Mouse (Mus musculus): ENCODE results near the gene Frmd4a. TPM values are rescaled to one million over a fixed set of nuclear protein-coding genes. Genes with fewer than 3 reads are reported as not detected.

The Frmd4a gene
- total RNA-seq, 4 experiments from 2014 or later, result 10.3 to 20.8 (median 15.6) TPM

DNA sequence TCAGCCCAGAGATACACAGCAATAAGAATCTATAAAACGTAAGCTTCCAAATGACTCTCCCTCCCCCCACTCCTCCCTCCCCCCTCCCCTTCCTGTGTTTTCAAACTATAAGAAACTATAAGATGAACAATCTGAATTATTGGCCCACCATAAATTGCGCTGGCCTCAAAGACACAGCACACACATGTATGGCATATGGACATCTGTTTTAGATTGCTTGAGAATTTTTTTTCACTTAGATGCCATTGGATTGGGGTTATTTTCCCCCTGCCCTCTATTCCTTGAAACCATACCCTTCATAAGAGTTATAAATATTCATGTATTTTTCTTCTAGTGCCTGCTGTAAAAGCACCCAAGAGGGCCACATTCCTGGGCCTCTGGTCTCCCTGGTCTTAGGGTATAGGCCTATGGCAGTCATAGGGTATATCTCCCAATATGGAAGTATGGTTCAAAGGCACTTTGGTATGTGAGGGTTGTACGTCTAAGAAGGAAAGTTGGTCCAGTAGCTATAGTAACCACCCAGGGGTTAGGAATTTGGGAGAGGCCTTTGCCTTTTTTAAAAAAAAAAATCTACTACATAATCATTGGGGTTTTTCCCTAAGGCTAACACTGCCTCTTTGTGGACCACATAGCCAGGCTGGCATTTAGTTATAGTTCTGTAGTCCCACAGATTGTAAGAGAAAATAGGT is 322.2 kb downstream of the Frmd4a start:
- DNase-seq, result no peak

DNA sequence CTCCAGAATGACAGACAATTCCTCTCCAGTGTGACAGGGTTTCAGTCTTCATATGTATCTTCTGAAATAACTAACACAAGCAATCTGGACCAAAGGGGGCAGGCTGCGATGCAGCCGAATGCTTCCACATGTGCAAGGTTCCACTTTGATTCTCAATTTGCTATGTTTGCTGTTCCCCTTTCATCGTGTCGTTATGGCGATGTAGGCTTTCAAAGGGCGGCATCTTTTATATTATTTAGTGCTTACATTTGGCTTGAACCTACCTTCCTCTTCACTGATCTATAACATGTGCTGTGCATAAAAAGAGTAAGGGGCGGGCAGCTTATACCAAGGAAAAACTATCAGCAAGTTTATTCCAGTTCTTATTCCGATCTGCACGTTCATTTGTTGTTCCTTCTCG is 322.9 kb downstream of the Frmd4a start:
- DNase-seq, result no peak

- DNase-seq, result no peak
Measured at GRCm38 (mm10) chr2:4341141-4341540, 323.6 kb downstream of the Frmd4a start.

DNA sequence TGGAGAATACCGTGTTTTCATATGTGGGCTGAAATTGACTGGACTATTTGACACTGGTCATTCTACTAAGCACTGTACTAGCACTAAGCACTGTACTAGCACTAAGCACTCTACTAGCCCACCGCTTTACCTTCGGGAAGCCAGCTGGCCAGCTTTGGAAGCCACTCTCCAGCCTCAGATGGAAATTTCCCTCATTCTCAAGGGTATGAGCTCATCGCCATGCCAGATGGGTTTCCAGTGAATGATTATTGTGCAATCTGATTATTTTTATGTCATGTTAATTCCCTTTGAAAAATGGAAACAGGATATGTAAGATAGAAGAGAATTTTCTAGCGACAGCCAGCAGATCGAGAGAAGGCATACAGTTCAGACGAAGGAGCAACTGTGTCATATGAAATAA is 324.5 kb downstream of the Frmd4a start:
- no peak for DNase-seq

GRCm38 (mm10) chr2:4344411-4344810 is 326.9 kb downstream of the Frmd4a start:
- no peak for DNase-seq

DNA sequence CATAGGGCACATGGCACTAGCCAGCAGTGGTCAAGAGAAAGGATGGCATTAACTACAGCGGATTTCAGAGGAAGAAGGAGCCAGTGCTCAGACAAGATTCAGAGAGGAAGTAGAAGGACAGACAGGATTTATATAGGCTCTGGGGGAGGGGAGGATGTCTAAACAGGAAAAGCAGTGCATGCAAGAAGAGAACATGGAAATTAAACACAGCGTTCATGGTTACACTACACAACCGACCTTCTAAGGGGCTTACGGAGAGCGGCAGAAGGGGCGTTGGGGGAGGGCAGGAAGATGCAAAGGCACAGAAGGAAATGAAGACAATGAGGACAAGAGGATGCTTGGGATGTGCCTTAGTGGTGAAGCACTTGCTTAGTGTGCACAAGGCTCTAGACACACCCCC is 328.7 kb downstream of the Frmd4a start:
- no peak for DNase-seq

GRCm38 (mm10) chr2:4346953-4347352 is 329.4 kb downstream of the Frmd4a start:
- DNase-seq, result no peak

- DNase-seq, result no peak
Measured at GRCm38 (mm10) chr2:4347782-4348181, 330.3 kb downstream of the Frmd4a start.

- no peak for DNase-seq
Measured at GRCm38 (mm10) chr2:4348509-4348908, 331.0 kb downstream of the Frmd4a start.

- no peak for DNase-seq
Measured at GRCm38 (mm10) chr2:4356812-4357384, 339.4 kb downstream of the Frmd4a start.

DNA sequence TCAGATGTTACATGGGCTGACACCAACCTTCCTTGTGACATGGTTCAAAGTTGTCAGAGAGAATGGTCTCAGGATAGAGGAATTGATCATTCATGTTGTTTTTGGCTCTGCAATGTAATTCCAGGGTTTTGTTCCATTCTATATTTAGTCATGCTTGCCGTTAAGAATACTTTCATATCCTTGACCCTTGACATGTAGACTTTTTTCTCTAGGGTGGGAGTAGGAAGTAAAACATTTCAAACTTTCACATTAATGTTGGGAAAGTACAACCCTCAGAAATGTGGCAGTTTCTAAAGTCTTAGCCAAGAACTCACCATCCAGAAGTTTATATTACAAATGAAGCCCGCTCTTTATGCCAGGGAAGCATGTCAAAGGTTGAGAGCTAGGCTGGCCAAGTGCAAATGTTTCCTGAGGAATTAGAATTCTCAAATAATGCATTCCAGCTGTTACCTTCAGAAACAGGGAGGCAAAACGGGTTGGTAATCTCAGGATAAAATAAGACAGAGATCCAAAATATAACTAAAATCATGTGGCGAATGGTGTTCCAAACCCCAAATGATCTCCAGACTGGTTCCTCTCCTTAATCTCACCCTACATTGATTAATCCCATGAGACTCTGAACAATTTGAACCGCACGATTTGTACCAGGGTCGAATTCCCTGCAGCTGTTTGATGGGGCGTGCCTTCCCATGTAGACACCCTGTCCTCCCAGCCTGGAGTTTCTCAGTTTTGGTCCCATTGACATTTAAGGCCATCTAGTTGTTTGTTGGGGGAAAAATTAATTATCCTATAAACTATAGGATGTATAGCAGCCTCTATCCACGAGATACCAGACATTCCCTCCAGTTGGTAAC is 344.7 kb downstream of the Frmd4a start:
- DNase-seq, result no peak

- DNase-seq, result no peak
Measured at GRCm38 (mm10) chr2:4364908-4365307, 347.4 kb downstream of the Frmd4a start.

DNA sequence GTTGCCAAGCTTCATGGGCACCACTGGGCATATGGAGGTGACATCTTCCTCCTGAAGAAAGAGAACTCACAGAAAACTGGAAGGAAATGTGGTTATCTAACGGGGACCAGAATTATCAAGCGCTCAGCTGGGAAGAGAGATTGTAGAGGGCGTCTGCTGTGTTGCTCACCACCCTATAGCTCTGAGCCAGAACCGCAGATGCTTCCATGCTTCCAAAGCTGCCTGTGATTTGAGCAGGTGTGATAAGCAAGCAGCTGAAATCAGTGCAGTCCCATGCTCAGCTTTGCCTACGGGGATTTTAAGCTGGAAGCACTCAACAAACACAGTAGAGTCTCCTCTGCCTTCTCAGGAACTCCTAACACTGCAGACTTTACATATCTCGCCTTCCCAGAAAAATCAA is 351.0 kb downstream of the Frmd4a start:
- no peak for DNase-seq

GRCm38 (mm10) chr2:4370499-4370898 is 353.0 kb downstream of the Frmd4a start:
- DNase-seq, result no peak

DNA sequence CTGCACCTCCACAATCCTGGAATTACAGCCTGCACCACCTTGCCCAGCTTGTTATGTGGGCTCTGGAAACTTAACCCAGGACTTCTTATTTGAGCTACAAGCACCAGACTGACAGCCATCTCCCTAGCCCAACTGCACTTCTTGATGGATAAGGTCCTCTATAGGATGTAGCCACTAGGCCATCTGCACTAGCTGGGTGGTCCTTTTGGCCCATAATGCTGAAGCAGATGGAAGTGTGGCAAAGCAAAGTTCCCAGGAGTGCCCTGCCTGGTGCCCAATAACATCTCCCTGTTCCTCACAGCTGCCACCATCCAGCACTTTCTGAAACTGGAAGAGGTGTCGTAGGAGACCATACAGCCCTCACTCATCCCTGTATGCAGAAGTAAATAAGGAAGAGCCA is 353.8 kb downstream of the Frmd4a start:
- DNase-seq, result no peak

DNA sequence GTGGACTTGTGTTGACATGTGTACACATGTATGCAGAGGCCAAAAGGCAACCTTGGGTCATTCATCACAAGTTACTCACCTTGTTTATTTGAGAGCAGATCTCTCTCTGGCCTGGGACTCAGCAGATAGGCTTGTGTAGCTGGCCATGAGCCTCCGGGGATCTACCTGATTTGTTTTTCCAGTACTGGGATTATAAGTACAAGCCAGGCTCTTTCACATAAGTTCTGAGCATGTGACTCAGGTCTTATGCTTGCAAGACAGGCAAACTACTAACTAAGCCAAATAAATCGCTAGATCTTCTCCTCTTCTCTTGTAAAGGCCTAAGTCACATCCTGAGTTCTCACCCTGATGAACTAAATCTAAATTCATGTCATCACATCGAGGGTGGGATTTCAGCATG is 361.3 kb downstream of the Frmd4a start:
- no peak for DNase-seq

- no peak for DNase-seq
Measured at GRCm38 (mm10) chr2:4380435-4380834, 362.9 kb downstream of the Frmd4a start.

GRCm38 (mm10) chr2:4380926-4381325 is 363.4 kb downstream of the Frmd4a start:
- DNase-seq, result no peak

DNA sequence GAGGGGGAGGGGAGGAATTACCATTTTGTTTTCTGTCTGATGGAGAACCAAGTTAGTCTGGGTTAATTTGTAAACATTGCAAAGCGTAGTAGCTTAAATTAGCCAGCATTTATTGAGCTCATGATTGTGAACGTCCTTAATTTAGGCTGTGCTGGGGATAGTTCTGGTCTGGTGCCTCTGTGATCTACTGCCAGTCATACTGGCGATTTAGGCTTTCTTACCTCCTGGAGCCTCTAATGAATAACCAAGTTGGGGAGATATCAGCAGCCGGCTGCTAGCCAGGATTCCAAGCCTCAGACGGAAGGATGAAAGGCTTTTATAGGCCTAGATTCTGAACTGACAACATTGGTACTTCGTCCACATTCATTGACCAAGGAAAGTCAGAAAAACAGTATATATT is 369.0 kb downstream of the Frmd4a start:
- DNase-seq, result no peak

DNA sequence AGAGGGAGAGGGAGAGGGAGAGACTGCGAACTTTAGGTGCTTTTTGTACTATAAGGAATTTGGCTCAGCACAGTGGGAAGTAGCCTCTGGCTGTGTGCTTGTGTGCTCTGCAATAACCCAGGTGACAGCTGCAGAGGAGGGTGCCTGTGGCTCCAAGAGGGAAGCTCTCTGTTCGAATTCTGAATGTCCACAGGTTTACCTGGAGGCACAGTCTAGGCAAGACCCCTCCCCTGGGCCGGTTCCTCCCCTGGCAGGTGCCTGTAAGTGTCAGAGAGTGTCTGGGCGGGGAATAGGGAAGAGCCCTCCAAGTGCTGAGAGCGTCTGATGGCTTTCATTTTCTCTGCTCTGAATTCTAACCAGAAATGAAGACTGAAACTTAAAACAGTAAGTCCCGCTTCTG is 371.8 kb downstream of the Frmd4a start:
- DNase-seq, result no peak

- no peak for DNase-seq
Measured at GRCm38 (mm10) chr2:4391091-4391490, 373.6 kb downstream of the Frmd4a start.

DNA sequence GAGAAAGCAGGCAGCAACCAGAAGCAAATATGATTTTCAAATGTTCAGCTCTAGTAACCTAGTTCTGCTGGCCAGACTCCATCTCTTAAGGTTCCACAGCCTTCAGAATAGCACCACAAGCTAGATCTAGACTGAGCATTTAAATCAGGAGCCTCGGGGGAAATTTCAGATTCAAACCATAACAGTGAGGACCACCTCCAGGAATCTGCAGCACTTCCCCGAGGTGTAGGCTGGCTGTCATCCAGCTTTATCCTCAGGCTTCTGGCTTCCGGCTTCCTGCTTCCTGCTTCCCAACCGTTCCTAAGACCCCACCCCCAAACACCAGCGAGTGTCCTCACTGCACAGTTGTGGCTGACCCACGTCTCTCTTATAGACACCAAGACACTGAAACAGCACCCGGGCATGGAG is 374.2 kb downstream of the Frmd4a start:
- no peak for DNase-seq

DNA sequence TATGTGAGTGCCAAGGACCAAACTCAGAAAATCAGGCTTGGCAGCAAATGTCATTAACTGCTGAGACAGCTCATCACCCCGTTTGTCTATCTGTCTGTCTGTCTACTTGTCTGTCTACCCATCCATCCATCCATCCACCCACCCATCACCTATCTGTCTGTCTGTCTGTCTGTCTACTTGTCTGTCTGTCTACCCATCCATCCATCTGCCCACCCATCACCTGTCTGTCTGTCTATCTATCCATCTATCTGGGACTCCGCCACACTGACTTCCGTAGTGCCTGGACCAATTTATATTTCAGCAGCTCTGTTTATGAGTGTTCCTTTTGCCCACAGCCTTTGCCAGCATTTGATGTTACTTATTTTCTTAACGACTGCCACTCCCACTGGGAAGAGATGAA is 375.5 kb downstream of the Frmd4a start:
- no peak for DNase-seq

GRCm38 (mm10) chr2:4394641-4395040 is 377.1 kb downstream of the Frmd4a start:
- DNase-seq, result no peak

Measured in adrenal gland, adult 8-10 months (tissue).